Mouse (Mus musculus): ENCODE results near the gene Cdh13.

Cdh13 gene

DNA sequence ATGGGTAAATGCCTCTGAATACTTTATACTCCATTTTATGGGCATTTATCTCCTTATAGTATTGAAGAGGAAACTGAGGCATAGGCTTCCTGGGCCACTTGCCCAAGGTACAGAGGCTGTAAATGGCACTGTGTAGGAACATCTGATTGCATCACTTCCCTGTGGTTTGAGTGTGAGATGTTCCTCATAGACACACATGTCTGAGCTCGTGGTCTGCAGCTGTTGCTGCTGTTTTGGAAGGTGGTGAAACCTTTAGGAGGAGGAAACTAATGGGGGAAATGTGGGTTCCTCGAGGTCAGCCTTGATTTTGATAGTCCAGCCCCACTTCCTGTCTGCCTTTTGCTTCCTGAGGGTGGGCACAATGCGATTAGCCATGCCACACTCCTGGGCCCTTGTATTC is 105.9 kb downstream of the Cdh13 start:
- DNase-seq = no peak

DNA sequence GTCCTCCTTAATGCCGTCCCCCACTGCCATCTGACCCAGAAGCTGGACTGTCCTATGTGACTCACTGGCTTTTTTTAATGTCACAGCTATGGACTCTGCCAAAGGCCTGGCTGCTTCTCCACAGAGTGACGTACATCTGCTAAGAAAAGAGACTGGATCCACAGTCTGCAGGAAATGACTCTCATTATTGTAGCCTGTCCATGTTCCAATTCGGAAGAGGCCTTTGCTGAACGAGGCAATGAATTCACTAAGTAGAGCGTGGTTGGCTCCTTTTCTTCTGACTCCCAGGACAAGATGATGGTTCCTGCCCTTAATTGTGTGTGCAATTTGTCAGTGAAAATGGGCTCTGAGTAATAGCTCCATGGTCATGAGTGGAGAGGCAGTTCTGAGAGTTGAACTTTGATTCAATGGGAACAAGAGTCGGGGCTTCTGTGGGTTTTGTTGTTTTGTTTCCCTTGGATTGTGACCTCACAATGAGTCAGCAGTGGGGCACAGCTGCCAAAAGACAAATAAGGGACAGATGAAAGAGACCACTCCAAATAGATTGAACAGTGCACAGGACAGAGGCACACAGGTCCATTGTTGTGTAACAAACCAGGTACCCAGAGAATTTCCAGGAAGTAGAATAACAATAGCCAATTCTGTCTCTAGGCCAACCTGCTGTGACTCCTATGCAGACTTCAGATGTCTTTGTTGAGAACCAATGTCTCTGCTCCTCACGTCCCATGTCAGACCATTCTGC is 110.5 kb downstream of the Cdh13 start:
- peak; percentile 22 to 24 for DNase-seq

DNA sequence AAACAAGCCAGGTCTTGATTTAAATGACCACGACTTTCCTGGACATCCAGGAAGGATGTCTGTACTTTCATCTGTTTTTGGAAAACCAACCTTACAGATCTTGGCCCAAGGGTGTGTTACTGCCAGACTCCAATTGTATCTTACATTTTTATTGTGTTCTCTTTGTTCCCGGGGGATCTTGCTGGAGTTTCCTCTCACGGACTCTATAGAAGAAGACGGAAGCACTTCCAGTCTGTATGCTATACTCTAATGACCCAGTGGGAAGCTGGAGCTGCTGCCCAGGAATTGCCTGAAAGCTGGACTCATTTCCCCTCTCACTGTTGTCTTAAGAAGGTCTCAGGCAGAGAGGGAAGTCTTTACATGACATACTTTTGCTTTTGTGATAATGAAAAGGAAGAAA is 111.6 kb downstream of the Cdh13 start:
- DNase-seq = no peak

DNA sequence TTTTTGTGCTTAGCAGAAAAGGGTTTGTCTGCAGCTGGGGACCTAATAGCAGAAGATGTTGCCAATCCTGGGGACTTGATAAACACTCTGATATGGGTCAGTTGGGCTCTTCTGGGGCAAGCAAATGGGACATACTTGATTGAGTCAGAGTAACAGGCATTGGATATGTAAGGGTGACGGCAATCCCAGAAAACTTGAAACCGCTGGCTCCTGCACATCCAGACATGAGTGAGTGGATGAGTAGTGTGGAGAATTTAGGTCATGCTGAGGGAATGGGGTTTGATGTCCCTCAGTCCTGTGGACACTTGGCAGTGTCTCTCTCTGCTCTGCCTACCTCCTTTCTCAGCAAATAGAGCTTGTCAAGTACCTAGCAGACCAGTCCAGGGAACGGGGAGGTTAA is 121.3 kb downstream of the Cdh13 start:
- DNase-seq = no peak

DNA sequence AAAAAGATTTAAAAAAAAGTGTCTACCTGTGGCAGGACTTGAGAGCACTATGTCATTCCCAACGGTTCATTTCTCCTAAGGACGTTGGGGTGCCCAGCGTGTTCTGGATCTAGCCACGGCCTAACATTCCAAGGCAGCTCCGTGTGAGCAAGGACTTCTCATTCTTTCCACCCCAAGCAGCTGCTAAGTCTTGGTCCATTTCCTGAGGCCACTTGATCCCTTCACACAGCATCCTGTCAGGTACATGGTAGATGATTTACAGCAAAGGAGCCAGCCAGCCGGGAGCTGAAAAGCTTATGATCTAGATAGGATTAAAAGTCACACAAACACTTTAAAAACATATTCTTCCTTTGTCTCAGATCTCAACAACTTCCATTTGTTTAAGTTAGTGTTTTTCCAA is 123.8 kb downstream of the Cdh13 start:
- DNase-seq = no peak

DNA sequence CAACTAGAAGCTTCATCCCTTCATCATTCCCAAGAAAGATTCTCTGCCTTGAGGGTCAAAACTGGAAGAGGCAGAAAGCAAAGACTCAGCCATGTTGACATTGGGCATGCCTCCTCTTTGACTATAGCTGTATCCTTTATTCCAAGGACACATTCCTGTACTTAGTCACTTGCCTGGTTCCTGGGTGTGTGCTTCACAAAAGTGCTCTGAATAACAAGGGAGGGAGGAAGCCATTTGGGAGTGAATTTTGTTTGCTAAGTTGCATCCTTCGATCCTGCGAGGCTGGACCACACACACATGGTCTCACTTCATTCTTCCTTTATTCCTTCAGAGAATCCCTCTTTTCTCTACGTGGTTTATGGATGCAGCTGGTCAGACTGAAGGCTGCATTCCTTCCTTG is 125.9 kb downstream of the Cdh13 start:
- DNase-seq = no peak

DNA sequence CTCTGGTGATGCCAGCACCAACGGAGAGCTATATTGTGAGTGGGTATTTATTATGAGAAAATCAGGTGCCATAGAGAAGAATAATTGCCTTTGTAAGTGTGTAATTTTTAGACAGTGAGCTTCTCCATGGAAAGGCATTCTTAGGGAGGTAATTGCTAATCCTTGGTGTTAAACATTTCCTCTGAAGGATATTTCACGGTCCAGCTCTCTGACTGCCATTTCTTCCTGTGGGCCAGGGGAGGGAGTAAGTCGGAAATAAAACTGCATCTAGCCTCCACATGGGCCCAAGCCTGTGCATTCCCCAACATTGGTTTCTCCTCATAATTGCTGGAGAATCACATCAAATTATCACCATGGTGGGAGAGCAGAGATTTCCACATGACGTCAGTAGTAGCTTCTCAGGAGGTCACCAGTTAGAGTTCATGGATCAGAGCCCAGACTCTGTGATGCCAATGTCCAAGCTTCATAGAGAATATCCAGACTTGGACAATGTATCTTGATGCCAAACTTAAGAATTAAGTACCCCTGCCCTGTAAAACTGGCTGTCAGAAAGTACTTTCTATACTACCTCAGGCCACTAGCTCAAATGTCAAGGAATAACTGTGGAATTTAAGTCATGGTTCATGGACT is 126.9 kb downstream of the Cdh13 start:
- no peak for DNase-seq

DNA sequence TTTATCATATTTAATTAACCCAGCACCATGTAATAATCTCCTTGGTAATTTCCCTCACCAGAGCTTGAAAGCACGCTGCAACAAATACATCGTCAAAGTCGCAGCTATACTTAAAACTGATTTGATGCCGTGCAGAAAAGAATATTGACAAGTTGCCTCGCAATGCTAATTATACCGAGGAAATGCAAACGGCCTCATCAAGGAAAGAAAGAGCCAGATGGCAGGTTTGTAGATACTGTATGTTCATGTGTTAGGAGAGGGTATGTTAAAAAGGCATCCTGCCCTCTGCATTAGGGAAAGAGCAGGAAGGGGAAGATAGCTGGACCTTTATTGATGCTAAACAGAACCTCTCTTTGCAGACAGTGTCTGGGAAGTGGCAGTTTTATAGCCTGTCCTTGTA is 132.1 kb downstream of the Cdh13 start:
- DNase-seq = no peak

DNA sequence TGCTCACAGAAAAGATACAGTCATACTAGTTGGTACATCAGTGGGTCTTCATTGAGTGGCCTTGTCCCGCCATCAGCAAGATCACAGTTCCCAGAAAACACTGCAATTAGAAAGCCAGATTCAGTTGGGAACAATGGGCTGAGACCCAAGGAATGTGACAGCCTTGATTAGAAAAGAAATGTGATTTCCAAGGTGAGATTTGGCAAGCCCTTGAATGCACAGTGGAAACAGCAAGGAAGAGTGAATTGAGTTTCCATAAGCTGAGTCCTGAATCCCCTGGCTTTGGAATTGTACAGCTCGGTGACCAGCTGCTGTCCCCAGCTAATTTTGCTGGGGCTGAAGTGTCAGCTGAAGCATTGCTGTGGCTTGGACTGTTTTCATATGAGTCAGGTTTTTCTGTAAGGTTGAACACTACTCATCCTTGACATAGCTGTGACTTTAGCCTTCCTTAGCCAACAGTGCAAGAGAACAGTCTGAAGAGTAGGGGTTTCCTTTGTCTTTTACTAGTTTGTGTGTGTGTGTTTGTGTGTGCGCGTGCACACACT is 133.3 kb downstream of the Cdh13 start:
- DNase-seq = no peak

DNA sequence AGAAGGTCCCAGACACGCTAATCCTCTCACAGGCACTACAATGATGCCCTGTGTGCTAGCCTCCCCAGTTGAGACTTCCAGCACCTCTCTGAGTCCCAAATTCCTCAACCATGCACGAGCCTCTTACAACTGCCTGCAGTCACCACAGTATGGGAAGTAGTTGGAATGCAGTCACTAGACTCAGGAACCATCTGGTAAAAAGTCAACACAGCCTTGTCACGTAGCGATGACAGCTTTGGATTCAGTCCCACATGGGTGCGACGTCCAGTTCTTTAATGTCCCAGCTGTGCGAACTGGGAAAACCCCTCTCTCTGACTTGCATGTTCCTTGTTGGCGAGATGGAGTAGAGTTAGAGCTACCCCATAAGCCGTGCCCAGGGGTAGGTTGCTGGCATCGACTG is 139.1 kb downstream of the Cdh13 start:
- no peak for DNase-seq

DNA sequence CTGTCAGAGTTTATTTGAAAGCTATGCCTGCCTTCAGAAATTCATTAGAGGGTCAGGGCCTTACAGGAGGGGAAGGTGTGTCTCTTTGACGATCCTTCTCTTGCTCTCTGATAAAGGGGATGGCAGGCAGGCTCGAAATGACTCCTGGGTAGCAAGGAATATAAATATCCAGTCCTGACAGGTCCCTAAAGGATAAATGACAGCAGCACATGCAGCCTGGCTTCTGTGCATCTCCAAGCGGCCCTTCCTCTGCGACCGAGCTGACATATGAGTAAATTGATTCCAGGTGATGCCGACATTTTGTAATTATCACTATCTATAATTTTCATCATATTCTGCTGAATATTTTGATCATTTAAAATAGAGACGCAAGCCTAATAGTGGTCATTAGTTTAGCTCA is 145.4 kb downstream of the Cdh13 start:
- DNase-seq = no peak

DNA sequence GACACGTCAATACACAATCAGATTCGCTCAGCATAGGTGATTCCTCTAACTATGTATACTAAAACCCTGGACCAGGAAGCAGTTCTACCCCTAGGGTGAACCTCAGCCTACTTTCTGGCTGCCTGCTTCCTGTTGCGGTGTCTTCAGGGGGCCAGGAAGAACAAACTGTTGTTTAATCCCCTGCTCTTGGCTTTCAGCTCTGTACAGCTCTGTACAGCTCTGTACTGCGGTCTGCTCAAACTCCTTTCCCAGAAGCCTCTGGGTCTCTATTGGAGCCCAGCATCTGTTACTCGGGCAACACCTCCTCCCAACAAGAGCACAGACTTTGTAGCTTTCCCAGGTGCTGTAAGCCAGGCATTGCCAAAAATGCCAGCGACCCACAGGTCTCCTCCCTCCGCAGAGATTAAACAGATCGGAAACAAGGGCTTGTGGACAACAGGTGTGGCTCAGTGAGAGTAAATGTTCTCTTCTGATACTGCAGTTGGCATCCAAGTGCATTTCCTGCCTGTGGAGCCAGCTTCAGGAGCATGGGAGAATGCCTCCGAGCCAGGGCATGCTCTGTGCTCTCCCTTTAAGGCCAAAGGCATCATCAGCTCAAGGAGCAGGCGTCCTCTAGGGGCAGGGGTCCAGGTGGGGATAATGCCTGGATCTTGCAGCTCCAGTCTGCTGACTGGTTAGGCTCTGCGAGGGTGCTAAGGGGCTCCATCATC is 148.4 kb downstream of the Cdh13 start:
- DNase-seq = peak; percentile 17 to 18

DNA sequence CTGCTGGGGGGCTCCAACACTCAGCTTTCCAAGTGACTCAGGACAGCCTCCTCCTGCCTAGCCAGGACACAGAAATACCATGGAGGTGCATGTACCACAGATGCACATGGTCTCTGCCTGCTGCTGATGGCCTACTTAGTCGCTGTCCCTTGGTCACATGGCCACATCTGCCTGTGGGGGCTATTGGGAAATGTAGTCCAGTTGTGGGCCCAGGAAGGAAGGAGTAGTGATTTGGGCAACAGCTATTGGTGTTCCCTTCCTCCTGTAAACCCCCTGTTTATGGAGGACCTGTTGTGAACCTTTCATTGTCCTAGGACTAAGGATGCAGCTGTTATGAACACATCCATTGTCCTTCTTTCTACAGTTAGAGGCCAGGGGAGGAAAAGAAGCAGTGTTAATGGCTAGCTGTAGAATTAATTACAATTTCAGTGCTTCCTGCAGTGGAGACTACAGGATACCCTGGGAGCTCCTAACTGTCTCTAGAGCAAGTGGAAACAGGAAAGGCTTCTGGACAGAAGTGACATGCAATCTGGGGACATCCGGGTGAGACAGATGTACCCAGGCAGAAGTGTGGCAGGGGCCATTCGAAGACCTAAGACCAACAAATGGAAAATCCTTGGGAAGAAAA is 150.1 kb downstream of the Cdh13 start:
- no peak for DNase-seq

DNA sequence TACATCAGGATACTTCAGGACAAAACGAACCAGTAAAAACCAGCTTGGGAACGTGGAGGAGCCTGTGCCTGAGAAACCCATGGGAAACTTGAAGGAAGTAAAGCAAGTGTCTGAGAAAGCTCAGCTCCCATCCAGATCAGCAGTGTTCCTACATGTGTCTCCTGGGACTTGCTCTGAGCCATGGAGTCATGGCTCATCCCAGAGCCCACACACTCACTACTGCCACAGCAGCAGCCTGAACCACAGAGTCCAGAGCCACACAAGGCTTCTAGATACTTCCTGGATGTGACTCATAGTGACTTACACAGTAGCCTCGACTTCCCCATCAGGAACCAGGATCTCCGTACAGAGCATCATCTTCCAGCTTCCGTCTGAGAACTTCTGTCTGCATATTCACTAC is 153.2 kb downstream of the Cdh13 start:
- no peak for DNase-seq

DNA sequence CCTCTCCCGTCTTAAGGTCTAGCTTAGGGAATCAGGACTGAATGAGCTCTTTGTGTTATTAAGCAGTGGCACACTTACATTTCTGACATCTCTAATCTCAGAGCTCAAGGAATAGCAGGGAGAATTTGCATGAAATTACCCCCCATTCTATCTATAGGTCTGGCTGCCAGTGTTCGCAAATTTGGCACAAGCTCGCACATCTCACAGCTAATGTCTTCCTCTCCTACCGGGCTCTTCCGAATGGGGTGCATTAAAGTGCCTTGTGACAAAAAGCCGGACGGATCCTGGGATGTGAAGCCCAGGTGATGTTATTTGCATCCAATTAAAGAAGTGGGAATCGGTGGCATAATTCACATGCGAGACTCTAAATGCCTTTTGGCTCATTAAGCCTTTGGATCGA is 153.6 kb downstream of the Cdh13 start:
- no peak for DNase-seq

DNA sequence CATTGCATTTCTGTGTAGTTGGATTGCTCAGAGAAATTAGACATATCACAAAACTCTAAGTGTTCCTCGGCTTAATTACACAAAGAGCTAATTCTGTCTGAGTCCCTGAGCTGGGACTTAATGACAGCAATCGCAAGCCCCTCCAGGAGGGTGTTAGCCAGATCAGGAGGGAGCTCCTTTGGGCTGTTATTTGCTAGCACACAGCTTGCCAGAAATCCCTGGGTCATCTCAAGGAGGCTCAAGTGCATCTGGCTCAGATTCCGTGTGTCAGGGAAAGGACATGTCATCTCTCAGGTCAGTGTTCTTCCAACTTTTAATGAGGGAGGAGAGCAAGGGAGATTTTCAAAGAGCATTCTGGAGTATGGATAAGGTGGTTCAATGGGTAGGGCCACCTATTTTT is 154.3 kb downstream of the Cdh13 start:
- DNase-seq = no peak

DNA sequence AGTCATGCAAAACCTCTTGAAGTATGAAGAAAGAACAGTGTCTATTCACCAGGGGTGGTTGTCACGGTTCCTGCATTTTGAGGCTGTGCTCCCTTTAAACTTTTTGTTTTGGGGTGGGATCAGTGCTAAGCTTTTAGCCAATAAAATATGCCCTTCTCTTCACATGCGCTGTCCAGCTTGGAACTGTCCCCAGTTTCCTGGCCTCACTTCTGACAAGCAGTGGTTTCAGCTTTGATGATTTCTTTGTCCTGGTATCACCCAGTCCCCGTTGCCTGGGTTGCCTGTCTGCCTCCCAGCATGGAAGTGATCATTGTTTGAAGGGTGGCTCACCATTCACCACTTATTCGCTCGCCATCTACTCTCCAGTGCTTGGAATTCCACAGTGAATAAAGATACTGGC is 156.3 kb downstream of the Cdh13 start:
- DNase-seq = peak in 1 of 2 experiments; percentile 18

DNA sequence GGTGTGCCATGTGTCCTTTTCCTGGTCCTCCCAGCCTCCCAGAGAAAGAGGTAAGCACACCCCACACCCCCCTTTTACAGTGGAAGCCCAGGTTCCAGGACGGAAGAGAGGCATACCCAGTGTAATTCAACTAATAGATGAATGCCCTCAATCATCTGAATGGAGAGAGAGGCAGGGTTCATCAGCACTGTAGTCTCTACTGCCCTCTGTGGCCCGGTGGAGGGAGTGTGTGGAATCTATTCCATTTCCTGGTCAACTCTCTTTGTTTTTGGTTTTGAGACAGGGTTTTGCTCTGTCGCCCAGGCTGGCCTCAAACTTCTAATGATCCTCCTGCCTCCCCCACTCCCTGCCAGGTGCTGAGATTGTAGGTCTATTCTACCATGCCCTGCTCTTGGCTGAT is 159.8 kb downstream of the Cdh13 start:
- DNase-seq = peak; percentile 42 to 64

DNA sequence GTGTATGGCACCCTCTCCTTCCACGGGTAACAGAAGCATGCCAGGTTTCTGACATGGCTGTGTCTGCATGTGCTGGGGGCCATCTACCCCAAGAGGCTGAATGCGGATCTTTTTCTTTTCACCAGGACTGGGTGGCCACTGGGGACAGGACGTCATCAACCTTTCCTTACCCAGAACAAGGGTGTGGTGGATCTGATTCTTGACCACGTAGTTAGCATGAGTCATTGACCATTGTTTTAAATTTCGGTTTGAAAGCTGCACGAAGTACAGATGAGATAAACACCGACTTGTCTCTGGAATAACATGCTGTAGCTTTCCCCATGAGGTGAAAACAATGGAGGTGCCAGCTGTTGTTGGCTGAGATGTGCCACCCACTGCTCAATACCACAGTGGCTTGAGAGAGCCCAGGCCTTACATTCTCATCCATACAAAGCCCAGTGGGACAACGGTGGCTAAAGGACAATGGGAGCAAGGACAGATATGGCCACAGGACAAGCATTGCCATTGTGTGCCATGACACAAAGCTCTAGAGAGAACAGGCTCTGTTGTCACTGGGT is 161.2 kb downstream of the Cdh13 start:
- no peak for DNase-seq

DNA sequence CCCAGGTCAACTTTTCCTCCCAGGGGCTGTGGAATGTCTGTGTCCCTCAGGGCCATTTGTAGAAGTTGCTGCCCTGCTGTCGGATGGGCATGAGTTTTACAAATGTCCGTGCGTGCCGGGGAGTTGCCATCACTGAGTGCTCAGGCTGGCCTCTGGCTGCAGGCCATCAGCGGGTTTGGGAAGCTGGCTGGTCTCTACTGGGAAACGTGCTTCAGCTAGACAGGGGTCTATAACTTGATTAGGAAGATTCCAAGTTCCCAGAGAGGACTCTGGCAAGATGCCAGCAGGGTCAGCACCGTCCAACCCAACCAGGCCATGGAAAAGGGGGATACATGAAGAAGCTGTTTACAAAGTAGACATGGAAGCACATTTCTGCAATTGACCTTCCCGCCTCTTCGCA is 163.0 kb downstream of the Cdh13 start:
- DNase-seq = peak; percentile 42 to 53

DNA sequence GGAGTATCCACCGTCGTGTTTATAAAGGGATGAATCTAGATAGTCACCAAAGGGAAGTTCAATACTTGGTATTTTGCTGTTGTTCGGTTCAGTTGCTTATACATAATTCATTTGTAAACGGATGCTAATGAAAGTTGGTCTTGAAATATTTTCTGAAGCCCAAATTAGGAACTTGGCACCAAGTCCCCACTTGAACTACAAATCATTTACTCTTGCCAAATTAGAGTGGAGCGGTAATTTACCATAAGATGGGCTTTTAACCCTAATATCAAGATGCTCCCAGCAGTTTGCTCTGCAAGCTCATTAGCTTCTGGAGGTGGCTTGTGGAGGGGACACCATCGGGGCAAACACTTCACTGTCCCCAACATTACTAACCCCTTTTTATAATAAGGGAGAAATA is 164.5 kb downstream of the Cdh13 start:
- no peak for DNase-seq

DNA sequence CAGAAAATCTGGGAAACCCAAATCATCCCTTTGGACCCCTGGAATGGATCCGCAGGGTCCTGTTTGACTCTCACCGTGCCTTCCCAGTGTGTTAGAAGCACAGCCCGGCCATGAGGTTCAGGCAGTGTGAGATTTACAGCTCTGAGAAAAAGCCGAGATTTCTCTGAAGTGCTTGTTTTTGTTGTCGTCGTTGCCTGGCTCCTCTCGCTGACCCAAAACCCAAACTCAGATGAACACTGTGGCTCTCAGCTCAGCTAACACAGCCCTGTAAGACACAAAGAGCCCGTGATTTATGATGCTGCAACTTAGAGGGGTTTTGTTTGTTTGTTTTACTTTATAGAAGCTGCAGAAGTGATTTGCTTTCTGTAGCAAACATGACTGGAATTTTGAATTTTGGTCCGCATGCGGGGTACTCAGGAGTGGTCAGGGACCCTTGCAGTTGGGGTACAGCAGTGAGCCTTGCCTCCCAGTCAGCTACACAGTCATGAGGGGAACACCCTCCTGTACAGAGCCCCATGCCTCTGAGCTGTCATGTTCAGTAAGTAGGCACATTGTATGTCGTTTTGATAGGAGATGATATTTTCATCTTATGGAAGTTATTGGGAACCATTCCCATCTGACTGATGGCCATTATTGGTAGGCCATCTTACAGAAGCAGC is 169.0 kb downstream of the Cdh13 start:
- no peak for DNase-seq

DNA sequence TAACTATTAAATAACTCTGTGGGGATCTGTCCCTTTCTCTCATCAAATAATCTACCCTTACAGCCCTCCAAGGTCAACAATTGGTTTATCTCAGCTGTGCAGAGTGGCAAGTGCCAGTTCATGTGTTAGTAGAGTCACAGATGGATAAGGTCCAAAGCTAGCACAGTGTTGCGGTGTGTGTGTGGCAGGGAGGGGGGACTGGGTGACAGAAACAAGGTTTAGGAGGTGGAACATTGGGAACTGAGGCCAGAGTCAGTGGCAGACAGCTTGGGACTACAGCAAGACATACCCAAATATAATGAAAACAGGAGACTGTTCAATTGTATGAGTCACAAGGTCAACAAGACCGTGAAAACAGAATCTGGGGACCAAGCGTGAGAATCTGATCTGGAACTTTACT is 171.7 kb downstream of the Cdh13 start:
- no peak for DNase-seq
